Mouse (Mus musculus) testis, adult 2 months (tissue): ENCODE data around the gene Papss1.

Experiments used
- CTCF ChIP-seq: fragments of 200-500 bp; IDR thresholded peaks from 2 replicates; pipeline ENCODE4 v1.5.1; 2012; ENCODE audit warnings: low read depth, mild to moderate bottlenecking, inconsistent platforms, low read length, moderate library complexity; ENCODE audit not compliant: control insufficient read depth, insufficient read depth, insufficient replicate concordance
- POLR2A ChIP-seq: fragments of 200-500 bp; IDR thresholded peaks from 2 replicates; pipeline ENCODE4 v1.6.1; 2012; ENCODE audit warnings: low read depth, mild to moderate bottlenecking, inconsistent platforms, low read length, moderate library complexity; ENCODE audit not compliant: control insufficient read depth

DNA sequence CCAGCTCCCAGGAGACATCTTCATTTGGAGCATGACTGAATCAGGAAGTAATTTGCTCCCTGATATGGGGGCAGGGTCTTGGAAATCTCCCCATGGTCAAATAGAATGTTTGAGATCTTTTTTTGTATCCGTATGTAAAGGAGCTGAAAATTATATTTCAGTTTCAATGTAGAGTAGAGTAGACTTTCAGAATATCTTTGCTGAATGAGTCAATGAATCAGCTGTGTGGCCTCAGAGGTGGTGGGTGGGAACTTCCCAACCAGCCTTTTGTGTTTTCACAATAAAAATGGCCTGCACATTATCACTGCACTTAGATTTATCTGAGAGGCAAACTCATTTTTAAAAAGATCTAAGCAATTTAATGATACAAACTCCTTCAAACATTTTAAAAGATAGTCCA is 58.6 kb downstream of the Papss1 start:
- TF ChIP-seq POLR2A, result no peak
- TF ChIP-seq CTCF, result no peak
